Mouse (Mus musculus) kidney, embryonic 14.5 days (tissue): ENCODE data around the gene Commd7. TPM values are rescaled to one million over a fixed set of nuclear protein-coding genes. Genes with fewer than 3 reads are reported as not detected.

Source experiments
- ATAC-seq: fragments of 200-750 bp; cut with Nextera tagmentation; 2 replicates; pipeline ENCODE4 v1.8.0; 2017; ENCODE audit warnings: moderate number of reproducible peaks, mild to moderate bottlenecking, moderate TSS enrichment, moderate library complexity; ENCODE audit not compliant: low FRiP score, low TSS enrichment
- H3K27ac ChIP-seq: fragments of 300-500 bp; sonication (generic); 2 replicates; pipeline ENCODE4 v1.5.1; 2014; ENCODE audit warnings: low read depth, mild to moderate bottlenecking, low read length, moderate library complexity, mixed read lengths
- H3K27me3 ChIP-seq: fragments of 300-500 bp; sonication (generic); 2 replicates; pipeline ENCODE4 v1.6.1; 2014; ENCODE audit warnings: mild to moderate bottlenecking, low read length; ENCODE audit not compliant: control insufficient read depth, insufficient read depth
- H3K36me3 ChIP-seq: fragments of 300-500 bp; sonication (generic); 2 replicates; pipeline ENCODE4 v1.6.1; 2014; ENCODE audit warnings: low read length, mixed read lengths; ENCODE audit not compliant: control insufficient read depth, insufficient read depth
- H3K4me1 ChIP-seq: fragments of 300-500 bp; sonication (generic); 2 replicates; pipeline ENCODE4 v1.6.1; 2014; ENCODE audit warnings: low read length, mixed read lengths; ENCODE audit not compliant: control insufficient read depth, insufficient read depth
- H3K4me2 ChIP-seq: fragments of 300-500 bp; sonication (generic); replicated peaks from 2 replicates; pipeline ENCODE4 v1.6.1; 2014; ENCODE audit warnings: low read depth, mild to moderate bottlenecking, low read length
- H3K4me3 ChIP-seq: fragments of 300-500 bp; sonication (generic); 2 replicates; pipeline ENCODE4 v1.5.1; 2014; ENCODE audit warnings: mild to moderate bottlenecking, low read length
- H3K9ac ChIP-seq: fragments of 300-500 bp; sonication (generic); 2 replicates; pipeline ENCODE4 v1.6.1; 2014; ENCODE audit warnings: low read depth, mild to moderate bottlenecking, low read length, moderate library complexity
- H3K9me3 ChIP-seq: fragments of 300-500 bp; sonication (generic); 2 replicates; pipeline ENCODE4 v1.6.1; 2016; ENCODE audit warnings: low read length; ENCODE audit not compliant: control insufficient read depth
- WGBS: fragments of 180-500 bp; shearing (Covaris S2); extraction: QIAGEN DNeasy Blood & Tissue Kit; methylation state at CpG from one replicate; pipeline ENCODE4 v1.1.7; 2014; 5-methylcytosine and 5-hydroxymethylcytosine counted together
- polyA plus RNA-seq: library from polyadenylated mRNA; unstranded; fragments of >200 nt; fragmentation: Nextera tagmentation; extraction: Ambion mirVana; gene quantifications from 2 replicates; pipeline ENCODE4 v1.2.1, GENCODE M21; 2014

The Commd7 gene
- polyA plus RNA-seq, 1 experiment from 2014 or later: 64.9 TPM

GRCm38 (mm10) chr2:153611743-153612142 is 20.8 kb downstream of the Commd7 start:
- Histone ChIP-seq H3K4me3 (no peak overlapping the region), H3K9me3 (no peaks in the 10 kb centered on the region), H3K27ac (no peak overlapping the region), H3K4me1 (peaks cover 17% of the 10 kb centered on the region; the same call in 1 of the 2 replicates), H3K4me2 (no peak overlapping the region), H3K27me3 (no peaks in the 10 kb centered on the region), H3K36me3 (no peaks in the 10 kb centered on the region), H3K9ac (no peak overlapping the region)
- no peak for ATAC-seq
- 93% methylated on average over 1 of the region's 1 CpGs for WGBS

DNA sequence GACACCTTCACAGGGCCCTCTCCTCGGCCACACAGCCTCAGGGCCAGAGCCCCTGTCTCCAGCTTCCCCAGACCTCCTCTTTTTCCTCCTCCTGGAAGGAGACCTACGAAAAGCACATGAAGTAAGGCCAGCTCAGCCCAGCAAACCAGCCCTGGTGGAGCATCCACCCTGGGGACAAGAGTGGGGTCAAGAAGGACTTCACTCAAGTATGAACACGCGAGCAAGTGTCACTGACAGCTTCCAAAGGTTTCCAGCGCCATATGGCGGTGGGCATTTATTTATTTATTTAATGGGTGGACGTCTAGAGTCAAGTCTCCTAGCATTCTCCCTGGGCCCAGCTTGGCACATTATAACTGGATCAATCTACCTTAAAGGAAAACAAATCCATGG is 21.3 kb downstream of the Commd7 start:
- WGBS: 67% methylated on average over 7 of the region's 7 CpGs
- no peak overlapping the region for H3K4me2 ChIP-seq
- H3K4me3 ChIP-seq: no peak overlapping the region
- H3K9ac ChIP-seq: peak overlapping the region; percentile 42; the same call in 1 of the 2 replicates
- peak overlapping the region; percentile 80 for H3K27ac ChIP-seq
- H3K9me3 ChIP-seq: no peaks in the 10 kb centered on the region
- ATAC-seq: no peak
- H3K4me1 ChIP-seq: peaks cover 17% of the 10 kb centered on the region; the same call in 1 of the 2 replicates
- no peaks in the 10 kb centered on the region for H3K27me3 ChIP-seq
- H3K36me3 ChIP-seq: no peaks in the 10 kb centered on the region

DNA sequence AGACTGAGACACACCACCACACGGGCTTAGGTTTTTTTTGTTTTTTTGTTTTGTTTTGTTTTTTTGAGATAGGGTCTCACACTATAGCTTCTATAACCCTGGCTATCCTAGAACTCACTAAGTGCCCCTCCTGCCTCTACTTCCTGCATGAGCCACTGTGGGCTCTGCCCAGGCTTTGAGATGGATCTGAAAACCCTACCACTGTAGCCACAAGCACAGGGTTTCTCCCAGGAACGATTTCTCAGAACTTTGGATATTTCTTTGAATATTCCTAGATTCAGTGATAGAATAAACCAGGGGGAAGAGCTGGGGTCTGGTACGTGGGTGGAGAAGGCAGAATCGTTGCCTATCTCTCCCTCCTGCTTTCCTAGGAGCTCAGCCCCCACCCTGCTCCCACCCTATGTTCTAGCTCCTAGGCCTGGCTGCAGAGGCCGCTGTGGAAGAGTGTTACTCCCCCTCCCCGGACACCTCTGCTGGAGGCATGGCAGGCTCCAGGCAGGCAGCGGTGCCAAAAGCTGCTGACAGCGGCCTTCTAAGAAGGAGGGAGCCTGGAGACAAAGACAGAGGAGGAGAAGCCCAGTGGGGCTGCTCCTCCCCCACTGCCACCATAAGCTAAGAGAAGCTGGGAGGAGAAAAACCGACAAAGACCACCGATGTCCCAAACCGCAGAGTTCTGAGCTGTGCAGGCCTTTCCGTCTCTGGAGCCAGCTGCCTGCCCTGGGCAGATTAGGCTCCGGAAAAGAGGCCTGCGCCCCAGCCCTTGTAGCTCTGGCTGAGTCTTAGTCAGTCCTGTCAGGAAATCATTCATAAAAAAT is 21.9 kb downstream of the Commd7 start:
- Histone ChIP-seq H3K9ac (peak overlapping the region; percentile 42), H3K4me3 (no peak overlapping the region), H3K4me1 (peaks cover 17% of the 10 kb centered on the region; the same call in 1 of the 2 replicates), H3K27ac (peak overlapping the region; percentile 80), H3K27me3 (no peaks in the 10 kb centered on the region), H3K9me3 (no peaks in the 10 kb centered on the region), H3K4me2 (no peak overlapping the region), H3K36me3 (no peaks in the 10 kb centered on the region)
- peak; percentile 25; the same call in 1 of the 2 replicates for ATAC-seq
- WGBS: 21% methylated on average over 14 of the region's 14 CpGs

GRCm38 (mm10) chr2:153609548-153609947 is 23.0 kb downstream of the Commd7 start:
- H3K36me3 ChIP-seq: no peaks in the 10 kb centered on the region
- no peak overlapping the region for H3K4me3 ChIP-seq
- ATAC-seq: peak; percentile 65
- WGBS: 13% methylated on average over 9 of the region's 9 CpGs
- H3K27ac ChIP-seq: no peak overlapping the region
- H3K9ac ChIP-seq: no peak overlapping the region
- H3K27me3 ChIP-seq: no peaks in the 10 kb centered on the region
- H3K4me1 ChIP-seq: peaks cover 17% of the 10 kb centered on the region; the same call in 1 of the 2 replicates
- no peaks in the 10 kb centered on the region for H3K9me3 ChIP-seq
- H3K4me2 ChIP-seq: no peak overlapping the region

- H3K4me2 ChIP-seq: no peak overlapping the region
- H3K4me3 ChIP-seq: no peak overlapping the region
- H3K27ac ChIP-seq: no peak overlapping the region
- WGBS: 74% methylated on average over 8 of the region's 8 CpGs
- no peaks in the 10 kb centered on the region for H3K27me3 ChIP-seq
- H3K9ac ChIP-seq: no peak overlapping the region
- H3K36me3 ChIP-seq: no peaks in the 10 kb centered on the region
- H3K9me3 ChIP-seq: no peaks in the 10 kb centered on the region
- ATAC-seq: no peak
- H3K4me1 ChIP-seq: peaks cover 17% of the 10 kb centered on the region; the same call in 1 of the 2 replicates
Observed at GRCm38 (mm10) chr2:153609058-153609457, 23.5 kb downstream of the Commd7 start.

DNA sequence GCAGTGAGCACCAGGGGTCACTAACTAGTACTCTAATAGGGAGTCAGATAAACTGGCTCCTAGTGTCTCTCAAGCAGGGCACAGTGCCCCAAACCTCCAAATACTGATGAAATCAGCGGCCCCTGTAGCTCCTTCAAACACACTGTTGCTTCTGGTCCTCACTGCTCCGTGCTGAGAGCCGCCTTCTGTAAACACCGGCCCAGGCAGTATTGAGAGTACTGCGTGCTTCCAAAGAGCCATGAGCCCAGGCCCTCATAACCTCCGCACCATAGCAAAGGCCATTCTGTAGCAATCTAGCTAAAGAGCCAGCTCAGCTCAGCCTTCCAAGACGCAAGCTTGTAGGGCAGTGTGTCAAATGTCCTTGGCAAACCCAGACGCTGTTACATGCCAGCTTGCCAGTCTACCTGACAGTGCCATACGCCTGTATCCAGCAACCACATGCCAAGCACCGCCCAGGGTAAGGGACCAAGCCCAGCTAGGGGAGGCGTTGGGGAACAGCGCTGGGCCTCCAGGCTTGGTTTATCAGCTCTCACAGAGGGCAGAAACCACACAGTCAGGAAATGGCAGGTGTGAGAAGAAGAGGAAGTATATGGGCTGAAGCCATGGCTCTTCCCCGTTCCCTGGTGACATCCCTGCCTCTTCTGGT is 24.6 kb downstream of the Commd7 start:
- H3K9ac ChIP-seq: no peak overlapping the region
- no peak overlapping the region for H3K27ac ChIP-seq
- H3K4me1 ChIP-seq: peaks cover 17% of the 10 kb centered on the region; the same call in 1 of the 2 replicates
- H3K36me3 ChIP-seq: no peaks in the 10 kb centered on the region
- H3K4me3 ChIP-seq: no peak overlapping the region
- H3K27me3 ChIP-seq: no peaks in the 10 kb centered on the region
- WGBS: 86% methylated on average over 13 of the region's 13 CpGs
- no peak overlapping the region for H3K4me2 ChIP-seq
- ATAC-seq: no peak
- H3K9me3 ChIP-seq: no peaks in the 10 kb centered on the region

- H3K27me3 ChIP-seq: no peaks in the 10 kb centered on the region
- no peak overlapping the region for H3K4me2 ChIP-seq
- H3K9ac ChIP-seq: no peak overlapping the region
- no peak for ATAC-seq
- H3K36me3 ChIP-seq: no peaks in the 10 kb centered on the region
- H3K4me3 ChIP-seq: no peak overlapping the region
- no peaks in the 10 kb centered on the region for H3K9me3 ChIP-seq
- H3K27ac ChIP-seq: no peak overlapping the region
- H3K4me1 ChIP-seq: peaks cover 14% of the 10 kb centered on the region; the same call in 1 of the 2 replicates
- 84% methylated on average over 3 of the region's 3 CpGs for WGBS
Observed at GRCm38 (mm10) chr2:153606421-153606820, 26.2 kb downstream of the Commd7 start.

DNA sequence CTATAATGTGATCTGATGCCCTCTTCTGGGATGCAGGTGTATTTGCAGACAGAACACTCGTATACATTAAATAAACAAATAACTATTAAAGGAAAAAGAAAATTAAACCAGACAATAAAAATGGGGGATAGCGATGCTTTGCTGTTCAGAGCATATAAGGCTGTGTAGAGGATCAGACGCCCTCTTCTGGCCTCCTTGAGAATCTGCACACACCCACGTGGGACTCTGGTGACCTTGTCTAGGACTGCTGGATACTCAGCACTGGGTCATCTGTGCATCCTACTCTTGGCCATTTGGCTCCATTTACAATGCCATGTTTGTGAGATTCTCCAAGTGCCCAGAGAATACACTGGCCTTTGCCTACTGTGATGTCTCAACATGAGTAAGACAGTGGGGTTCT is 28.9 kb downstream of the Commd7 start:
- no peaks in the 10 kb centered on the region for H3K36me3 ChIP-seq
- no peak overlapping the region for H3K4me2 ChIP-seq
- peaks cover 4% of the 10 kb centered on the region; the same call in 1 of the 2 replicates for H3K4me1 ChIP-seq
- no peak overlapping the region for H3K4me3 ChIP-seq
- 38% methylated on average over 4 of the region's 4 CpGs for WGBS
- H3K27ac ChIP-seq: no peak overlapping the region
- no peak overlapping the region for H3K9ac ChIP-seq
- H3K9me3 ChIP-seq: no peaks in the 10 kb centered on the region
- no peaks in the 10 kb centered on the region for H3K27me3 ChIP-seq
- ATAC-seq: no peak
